Mouse (Mus musculus): ENCODE data around the gene Dll4.

GRCm38 (mm10) chr2:119322587-119323300, 2.8 kb upstream of the Dll4 start:
- TF ChIP-seq GATA1 (IDR thresholded peaks at IDR 0.05; ENCODE audit: low read length): no peak
- TF ChIP-seq TAL1 (IDR thresholded peaks at IDR 0.05; ENCODE audit: low read length): no peak
